Mouse (Mus musculus): ENCODE measurements around the gene P2rx2.
A peak's percentile ranks its signal among the peaks of the same experiment; 100 is the strongest.

P2rx2 gene

GRCm38 (mm10) chr5:110342648-110343284, at the start of gene P2rx2:
TSS of gene P2rx2 (minus strand) at chr5:110343212.
- DNase-seq (ENCODE audit: low read depth, low spot score): peak; percentile 83

DNA sequence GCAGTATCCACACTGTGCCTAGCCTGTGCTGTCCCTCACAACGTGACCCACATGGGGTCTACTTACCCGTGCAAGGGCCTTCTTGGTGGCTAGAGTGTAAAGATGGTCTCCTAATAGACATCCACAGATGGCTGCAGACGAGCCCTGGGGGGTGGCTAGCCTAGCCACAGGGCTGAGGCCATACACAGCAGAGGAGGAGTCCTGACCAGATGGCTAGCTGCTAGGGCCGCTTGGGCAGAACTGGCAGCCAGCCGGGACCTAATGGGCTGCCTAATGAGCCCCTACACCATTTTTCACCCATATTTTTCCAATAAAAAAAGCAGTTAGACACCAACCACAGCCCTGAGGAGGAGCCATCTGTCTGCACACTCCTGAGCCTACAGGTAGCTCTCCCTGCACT, 49.7 kb upstream of the P2rx2 start:
- DNase-seq (ENCODE audit: low read depth, low spot score): no peak

GRCm38 (mm10) chr5:110390631-110391030, 47.6 kb upstream of the P2rx2 start:
- DNase-seq (ENCODE audit: low read depth, low spot score): no peak

DNA sequence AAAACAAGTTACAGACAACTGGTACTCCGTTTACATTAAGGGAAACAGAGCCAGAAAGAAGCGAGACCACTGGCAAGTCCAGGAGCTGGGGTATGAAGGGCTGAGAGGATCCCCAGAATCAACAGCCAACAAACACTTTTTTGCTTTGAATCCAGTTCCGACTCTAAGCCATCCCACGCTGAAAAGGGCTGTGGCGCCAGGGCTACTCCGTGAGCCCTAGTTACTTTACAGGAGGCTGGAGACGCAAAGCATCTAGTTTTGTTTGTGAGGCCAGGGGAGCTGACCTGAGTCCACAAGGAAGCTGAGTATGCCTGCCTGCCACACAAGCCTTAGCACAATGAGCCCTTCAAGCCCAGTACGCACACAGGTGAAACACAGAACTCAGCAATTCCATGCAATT, 44.3 kb upstream of the P2rx2 start:
- no peak for DNase-seq (ENCODE audit: low read depth, low spot score)

GRCm38 (mm10) chr5:110386371-110387330, 43.6 kb upstream of the P2rx2 start:
- peak; percentile 73 for DNase-seq (ENCODE audit: low read depth, low spot score)

DNA sequence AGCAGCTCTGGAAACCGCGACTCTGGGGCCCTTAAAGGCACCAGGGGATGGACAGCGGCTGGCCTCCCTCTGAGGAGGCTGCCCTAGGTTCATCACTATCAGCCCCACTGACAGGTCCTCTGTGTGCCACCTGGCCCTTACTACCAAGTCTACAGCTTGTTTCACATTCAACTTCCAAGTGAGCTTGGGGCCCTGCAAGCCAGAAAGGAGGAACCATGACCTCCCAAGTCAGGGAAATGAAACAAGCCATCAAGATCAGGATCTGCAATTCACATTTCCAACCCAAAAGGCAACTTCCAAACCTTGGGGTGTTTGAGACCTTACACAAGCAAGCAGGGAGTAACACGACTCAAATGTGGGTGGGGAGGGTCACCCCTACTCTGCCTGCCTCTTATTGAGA, 42.3 kb upstream of the P2rx2 start:
- DNase-seq (ENCODE audit: low read depth, low spot score): no peak

DNA sequence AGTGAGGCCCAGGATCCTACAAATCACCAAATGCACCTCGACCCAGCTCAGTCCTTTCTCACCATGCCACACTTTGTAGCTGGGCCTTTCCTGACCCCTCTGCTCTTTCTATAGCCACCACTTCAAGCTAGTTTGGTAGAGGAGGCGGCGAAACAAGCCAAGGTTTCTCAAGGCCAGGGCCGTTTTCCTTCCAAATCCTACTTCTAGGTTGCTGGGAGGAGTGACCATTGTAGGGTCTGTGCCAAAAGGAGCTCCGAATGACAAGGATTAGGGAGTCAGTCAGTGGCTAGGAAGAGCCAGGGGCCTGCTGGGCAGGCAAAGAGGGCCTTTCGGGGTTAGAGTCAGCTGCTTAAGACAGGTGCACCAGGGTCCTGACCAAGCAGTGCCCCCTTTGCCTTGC, 41.5 kb upstream of the P2rx2 start:
- DNase-seq (ENCODE audit: low read depth, low spot score): no peak

- DNase-seq (ENCODE audit: low read depth, low spot score): no peak
These were observed 36.8 kb upstream of the P2rx2 start for GRCm38 (mm10) chr5:110379823-110380222.

DNA sequence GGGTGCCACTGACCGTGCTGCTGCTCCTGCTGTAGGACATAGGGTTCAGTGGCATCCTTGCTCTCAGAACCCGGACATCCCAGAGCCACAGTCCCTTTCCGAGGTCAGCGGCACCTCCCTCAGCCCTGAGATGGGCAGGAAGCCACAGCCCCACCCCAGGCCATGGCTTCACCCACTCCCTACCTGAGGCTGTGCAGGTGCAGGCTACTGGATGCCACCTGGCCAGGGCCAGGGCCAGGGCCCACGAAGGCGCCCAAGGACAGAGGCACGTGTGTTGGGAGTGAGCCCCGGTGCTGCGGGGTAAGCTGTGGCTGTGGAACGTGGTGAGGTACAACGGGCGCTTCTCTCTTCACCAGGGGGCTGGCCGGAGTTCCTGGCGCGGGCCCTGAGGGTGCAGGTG, 36.1 kb upstream of the P2rx2 start:
- DNase-seq (ENCODE audit: low read depth, low spot score): no peak

GRCm38 (mm10) chr5:110378181-110378583, 35.2 kb upstream of the P2rx2 start:
- DNase-seq (ENCODE audit: low read depth, low spot score): peak; percentile 93

DNA sequence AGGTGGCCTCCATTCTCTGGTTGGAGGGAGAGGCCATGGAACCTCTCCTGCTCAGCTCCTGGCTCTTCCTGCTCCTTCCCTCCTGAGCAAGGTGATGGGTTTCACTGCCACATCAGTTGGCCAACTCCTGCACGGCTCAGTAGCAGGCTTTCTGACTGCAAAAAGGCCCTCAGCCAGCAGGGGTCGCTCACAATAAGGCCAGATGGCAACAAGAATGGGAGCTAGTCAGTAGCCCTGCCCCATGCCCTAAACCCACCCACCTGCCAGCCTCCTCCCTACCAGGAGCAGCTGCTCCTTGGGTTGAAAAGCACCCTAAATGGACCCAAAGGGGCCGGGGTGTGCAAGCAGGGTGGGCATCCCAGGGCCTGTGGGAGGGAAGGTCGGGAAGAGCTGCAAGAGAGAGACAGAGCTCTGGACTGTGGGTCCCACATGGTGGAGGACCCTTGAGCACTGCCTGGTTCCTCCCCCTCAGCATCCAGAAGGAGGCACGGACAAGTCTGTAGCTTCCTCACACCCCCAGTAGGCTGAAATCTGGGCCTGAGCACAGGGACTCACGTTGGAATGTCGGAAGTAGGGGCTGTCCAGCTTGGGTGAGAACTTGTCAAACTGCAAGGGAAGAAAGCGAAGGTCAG, 33.9 kb upstream of the P2rx2 start:
- DNase-seq (ENCODE audit: low read depth, low spot score): peak; percentile 90

GRCm38 (mm10) chr5:110363822-110364545, 21.0 kb upstream of the P2rx2 start:
- DNase-seq (ENCODE audit: low read depth, low spot score): peak; percentile 78

- DNase-seq (ENCODE audit: low read depth, low spot score): peak; percentile 79
These were observed 20.3 kb upstream of the P2rx2 start for GRCm38 (mm10) chr5:110363179-110363821.

DNA sequence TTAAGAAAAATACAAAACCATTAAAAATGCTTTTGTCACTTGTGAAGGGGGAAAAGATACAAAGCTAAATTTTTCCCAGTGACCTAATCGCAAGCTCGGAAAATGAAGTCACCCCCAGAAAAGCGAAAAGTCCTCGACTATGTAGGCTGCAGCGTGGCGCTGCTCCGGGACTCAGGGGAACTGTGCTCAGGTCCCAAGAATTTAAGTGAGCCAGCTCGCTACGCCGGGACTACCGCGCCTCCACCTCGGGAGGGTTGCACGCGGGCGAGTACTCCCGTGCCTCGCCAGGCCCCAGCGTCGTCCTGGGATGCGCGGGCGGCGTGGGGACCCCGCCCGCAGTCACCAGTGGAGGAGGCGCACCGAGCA, 19.8 kb upstream of the P2rx2 start:
- peak; percentile 78 for DNase-seq (ENCODE audit: low read depth, low spot score)

GRCm38 (mm10) chr5:110361465-110361864, 18.5 kb upstream of the P2rx2 start:
- no peak for DNase-seq (ENCODE audit: low read depth, low spot score)

- peak; percentile 84 for DNase-seq (ENCODE audit: low read depth, low spot score)
These were observed 14.6 kb upstream of the P2rx2 start for GRCm38 (mm10) chr5:110357531-110358179.

- peak; percentile 80 for DNase-seq (ENCODE audit: low read depth, low spot score)
These were observed 11.7 kb upstream of the P2rx2 start for GRCm38 (mm10) chr5:110354716-110355115.

- DNase-seq (ENCODE audit: low read depth, low spot score): no peak
These were observed 4.0 kb upstream of the P2rx2 start for GRCm38 (mm10) chr5:110347006-110347405.

- DNase-seq (ENCODE audit: low read depth, low spot score): no peak
These were observed 2.5 kb upstream of the P2rx2 start for GRCm38 (mm10) chr5:110345553-110345952.

GRCm38 (mm10) chr5:110344524-110344923, 1.5 kb upstream of the P2rx2 start, which contains the start of gene Lrcol1:
TSS of gene Lrcol1 (plus strand) at chr5:110344730.
- peak; percentile 31 for DNase-seq (ENCODE audit: low read depth, low spot score)

- no peak for DNase-seq (ENCODE audit: low read depth, low spot score)
These were observed 4.2 kb downstream of the P2rx2 start for GRCm38 (mm10) chr5:110338792-110339191.

Data from R1 (cell line).